Mouse (Mus musculus) heart, embryonic 16.5 days (tissue): ENCODE measurements at regions not wholly inside any gene's neighbourhood (a gene's known extent, or its start where the extent isn't known, plus 50 kb on each side); places are given as distances from the start of the nearest gene placed in this dataset.

ENCODE experiments used
- ATAC-seq: fragments of 200-750 bp; cut with Nextera tagmentation; replicated peaks from 2 replicates; pipeline ENCODE4 v1.8.0; 2017; ENCODE audit warnings: moderate number of reproducible peaks; ENCODE audit not compliant: insufficient read depth, low FRiP score; ENCODE audit errors: extremely low read depth
- H3K27ac ChIP-seq: fragments of 300-500 bp; sonication (generic); 2 replicates; pipeline ENCODE4 v1.5.1; 2014; ENCODE audit warnings: mild to moderate bottlenecking, low read length, control low read depth, moderate library complexity
- H3K27me3 ChIP-seq: fragments of 300-500 bp; sonication (generic); 2 replicates; pipeline ENCODE4 v1.6.1; 2014; ENCODE audit warnings: low read length, mixed read lengths; ENCODE audit not compliant: control insufficient read depth, insufficient read depth
- H3K36me3 ChIP-seq: fragments of 300-500 bp; sonication (generic); 2 replicates; pipeline ENCODE4 v1.6.1; 2014; ENCODE audit not compliant: control insufficient read depth, insufficient read depth
- H3K4me1 ChIP-seq: fragments of 300-500 bp; sonication (generic); 2 replicates; pipeline ENCODE4 v1.6.1; 2014; ENCODE audit warnings: low read length, mixed read lengths; ENCODE audit not compliant: control insufficient read depth, insufficient read depth
- H3K4me2 ChIP-seq: fragments of 300-500 bp; sonication (generic); 2 replicates; pipeline ENCODE4 v1.6.1; 2014; ENCODE audit warnings: low read depth, mild to moderate bottlenecking, control low read depth, low read length
- H3K4me3 ChIP-seq: fragments of 300-500 bp; sonication (generic); 2 replicates; pipeline ENCODE4 v1.5.1; 2014; ENCODE audit warnings: mild to moderate bottlenecking, control low read depth, low read length
- H3K9ac ChIP-seq: fragments of 300-500 bp; sonication (generic); 2 replicates; pipeline ENCODE4 v1.6.1; 2014; ENCODE audit warnings: low read length, control low read depth
- H3K9me3 ChIP-seq: fragments of 300-500 bp; sonication (generic); replicated peaks from 2 replicates; pipeline ENCODE4 v1.6.1; 2016; ENCODE audit warnings: low read length; ENCODE audit not compliant: control insufficient read depth
- WGBS: fragments of 180-500 bp; shearing (Covaris S2); extraction: QIAGEN DNeasy Blood & Tissue Kit; methylation state at CpG from one replicate; pipeline ENCODE4 v1.1.7; 2014; 5-methylcytosine and 5-hydroxymethylcytosine counted together

DNA sequence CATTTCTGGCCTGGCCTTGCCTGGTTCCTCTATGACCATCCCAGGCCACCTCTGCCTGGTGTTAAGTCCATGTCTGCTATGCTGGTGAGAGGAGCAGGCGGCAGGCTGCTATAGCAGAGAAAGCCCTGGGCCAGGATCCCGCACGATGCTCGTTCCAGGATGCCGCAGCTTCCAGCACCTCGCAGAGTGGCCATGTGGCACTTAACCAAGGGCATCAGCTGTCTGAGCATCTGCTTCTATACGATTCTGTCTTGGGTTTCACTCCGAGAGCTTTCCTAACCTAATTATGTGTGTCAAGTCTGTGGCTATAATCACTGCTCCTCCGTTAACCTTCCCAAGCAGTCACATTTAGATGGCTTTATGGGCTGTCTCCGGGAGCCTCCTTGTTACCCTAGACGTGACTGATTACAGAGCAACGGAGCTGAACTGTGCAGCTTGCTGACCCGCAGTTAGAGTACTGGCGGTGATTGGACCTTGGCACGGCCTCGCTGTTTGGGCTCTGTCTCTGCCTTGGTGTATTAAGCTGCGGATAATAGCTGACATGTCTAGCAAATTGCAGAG is 64.4 kb downstream of the Ackr3 start:
- Histone ChIP-seq H3K27me3 (peaks cover 5% of the 10 kb centered on the region), H3K4me1 (no peaks in the 10 kb centered on the region), H3K9me3 (no peaks in the 10 kb centered on the region), H3K27ac (no peak overlapping the region), H3K4me3 (no peak overlapping the region), H3K9ac (no peak overlapping the region), H3K36me3 (no peaks in the 10 kb centered on the region), H3K4me2 (no peak overlapping the region)
- 62% methylated on average over 17 of the region's 17 CpGs for WGBS
- no peak for ATAC-seq

GRCm38 (mm10) chr1:90268951-90269350 is 65.2 kb downstream of the Ackr3 start:
- WGBS, result 74% methylated on average over 7 of the region's 7 CpGs
- no peaks in the 10 kb centered on the region for H3K36me3 ChIP-seq
- no peak overlapping the region for H3K9ac ChIP-seq
- H3K27ac ChIP-seq, result no peak overlapping the region
- no peak for ATAC-seq
- no peak overlapping the region for H3K4me3 ChIP-seq
- H3K4me2 ChIP-seq, result no peak overlapping the region
- H3K27me3 ChIP-seq, result peaks cover 5% of the 10 kb centered on the region
- no peaks in the 10 kb centered on the region for H3K4me1 ChIP-seq
- no peaks in the 10 kb centered on the region for H3K9me3 ChIP-seq

- Histone ChIP-seq H3K4me1 (no peaks in the 10 kb centered on the region), H3K4me3 (no peak overlapping the region), H3K27ac (no peak overlapping the region), H3K27me3 (peaks cover 5% of the 10 kb centered on the region), H3K4me2 (no peak overlapping the region), H3K36me3 (no peaks in the 10 kb centered on the region), H3K9me3 (no peaks in the 10 kb centered on the region), H3K9ac (no peak overlapping the region)
- ATAC-seq, result no peak
- 64% methylated on average over 1 of the region's 1 CpGs for WGBS
Measured at GRCm38 (mm10) chr1:90269836-90270235, 66.1 kb downstream of the Ackr3 start.

- no peak overlapping the region for H3K4me3 ChIP-seq
- no peaks in the 10 kb centered on the region for H3K4me1 ChIP-seq
- peaks cover 5% of the 10 kb centered on the region for H3K27me3 ChIP-seq
- no peaks in the 10 kb centered on the region for H3K9me3 ChIP-seq
- no peak for ATAC-seq
- 82% methylated on average over 3 of the region's 3 CpGs for WGBS
- H3K36me3 ChIP-seq, result no peaks in the 10 kb centered on the region
- no peak overlapping the region for H3K27ac ChIP-seq
- no peak overlapping the region for H3K9ac ChIP-seq
- no peak overlapping the region for H3K4me2 ChIP-seq
Measured at GRCm38 (mm10) chr1:90271326-90271725, 67.5 kb downstream of the Ackr3 start.

GRCm38 (mm10) chr1:90272411-90272810 is 68.6 kb downstream of the Ackr3 start:
- WGBS, result 97% methylated on average over 5 of the region's 5 CpGs
- no peak overlapping the region for H3K27ac ChIP-seq
- H3K36me3 ChIP-seq, result no peaks in the 10 kb centered on the region
- H3K4me1 ChIP-seq, result no peaks in the 10 kb centered on the region
- no peak for ATAC-seq
- H3K9ac ChIP-seq, result no peak overlapping the region
- no peaks in the 10 kb centered on the region for H3K9me3 ChIP-seq
- H3K4me3 ChIP-seq, result no peak overlapping the region
- peaks cover 2% of the 10 kb centered on the region for H3K27me3 ChIP-seq
- H3K4me2 ChIP-seq, result no peak overlapping the region

DNA sequence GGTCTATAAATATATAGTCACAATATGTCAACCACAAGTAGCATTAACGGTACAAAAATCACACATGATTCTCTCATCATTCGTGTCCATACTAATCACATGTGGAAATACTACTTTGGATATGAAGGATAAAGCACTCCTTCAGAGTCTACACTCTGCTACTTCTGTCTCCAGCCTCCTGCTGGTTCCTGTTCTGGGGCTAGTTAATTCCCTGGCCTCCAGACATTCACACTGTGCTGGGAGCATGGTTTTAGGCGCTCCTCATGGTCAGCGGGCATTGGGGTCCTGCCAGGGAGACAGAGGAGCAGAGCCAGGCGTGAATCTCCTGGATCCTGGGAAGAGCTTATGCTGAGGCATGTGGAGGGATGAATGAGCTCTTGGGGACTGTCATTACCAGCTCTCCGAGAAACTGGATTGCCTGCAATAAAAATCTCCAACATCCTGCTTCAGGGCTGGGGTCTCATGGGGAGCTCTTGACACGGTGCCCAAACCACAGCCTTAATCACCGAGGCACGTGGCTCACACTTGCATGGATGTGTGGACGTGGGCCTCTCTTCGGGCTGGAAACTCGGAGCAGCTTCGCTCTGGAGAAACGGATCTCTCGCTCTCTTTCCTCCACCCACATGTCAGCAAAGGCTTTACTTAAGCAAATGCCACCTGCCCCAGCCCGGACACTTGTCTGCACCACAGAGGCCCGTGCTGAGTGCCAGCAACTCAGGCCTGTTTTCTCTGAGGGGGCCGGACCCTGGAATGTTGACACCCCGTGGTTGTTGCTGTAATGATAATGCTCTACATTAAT is 69.2 kb downstream of the Ackr3 start:
- no peak for ATAC-seq
- no peak overlapping the region for H3K4me3 ChIP-seq
- 54% methylated on average over 19 of the region's 19 CpGs for WGBS
- no peaks in the 10 kb centered on the region for H3K9me3 ChIP-seq
- H3K27me3 ChIP-seq, result peaks cover 2% of the 10 kb centered on the region
- H3K4me1 ChIP-seq, result no peaks in the 10 kb centered on the region
- H3K36me3 ChIP-seq, result no peaks in the 10 kb centered on the region
- no peak overlapping the region for H3K9ac ChIP-seq
- no peak overlapping the region for H3K27ac ChIP-seq
- H3K4me2 ChIP-seq, result no peak overlapping the region

- no peak overlapping the region for H3K4me2 ChIP-seq
- H3K27ac ChIP-seq, result no peak overlapping the region
- H3K9ac ChIP-seq, result no peak overlapping the region
Measured at GRCm38 (mm10) chr1:90273629-90273928, 69.8 kb downstream of the Ackr3 start.

DNA sequence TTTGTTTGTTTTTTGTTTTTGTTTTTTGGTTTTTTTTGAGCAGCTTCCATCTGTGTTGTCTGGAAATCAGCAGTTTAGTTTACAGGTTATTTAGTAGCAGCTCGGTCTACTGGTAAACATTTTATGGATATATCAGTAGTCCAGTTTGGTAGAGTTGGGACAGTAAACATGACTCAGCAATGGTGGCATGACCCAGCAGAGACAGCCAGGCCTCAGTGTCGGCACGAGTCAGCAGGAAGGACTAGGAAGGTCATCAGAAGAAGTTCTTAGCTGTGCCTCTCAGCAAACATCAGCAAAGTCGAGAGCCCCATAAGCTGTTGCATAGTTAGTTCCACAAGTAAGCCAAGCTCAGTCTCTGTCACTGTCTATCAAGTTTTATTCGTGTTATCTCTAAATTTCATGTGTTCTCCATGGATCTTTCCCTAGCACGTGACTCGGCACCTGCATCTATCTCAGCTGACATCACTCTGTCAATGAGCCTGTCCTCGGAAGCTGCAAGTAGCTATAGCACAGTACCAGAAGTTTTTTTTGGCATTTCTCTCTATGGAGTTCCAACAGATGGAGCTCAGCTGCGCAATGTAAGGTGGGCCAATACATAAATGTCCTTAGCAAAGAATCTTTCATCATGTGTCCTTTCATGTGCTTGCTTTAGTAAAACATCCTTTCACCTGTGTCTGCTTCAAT is 71.3 kb downstream of the Ackr3 start:
- H3K4me2 ChIP-seq, result no peak overlapping the region
- peaks cover 4% of the 10 kb centered on the region for H3K27me3 ChIP-seq
- H3K36me3 ChIP-seq, result no peaks in the 10 kb centered on the region
- H3K27ac ChIP-seq, result no peak overlapping the region
- ATAC-seq, result no peak
- H3K9me3 ChIP-seq, result no peaks in the 10 kb centered on the region
- WGBS, result 82% methylated on average over 9 of the region's 9 CpGs
- H3K4me1 ChIP-seq, result peaks cover 4% of the 10 kb centered on the region
- H3K4me3 ChIP-seq, result no peak overlapping the region
- no peak overlapping the region for H3K9ac ChIP-seq

More at GRCm38 (mm10) chr1:90273629-90273928, 69.8 kb downstream of the Ackr3 start:
- no peak for ATAC-seq
- no peaks in the 10 kb centered on the region for H3K4me1 ChIP-seq
- H3K9me3 ChIP-seq, result no peaks in the 10 kb centered on the region
- no peaks in the 10 kb centered on the region for H3K36me3 ChIP-seq
- peaks cover 2% of the 10 kb centered on the region for H3K27me3 ChIP-seq
- H3K4me3 ChIP-seq, result no peak overlapping the region

GRCm38 (mm10) chr1:90275786-90276520 is 72.2 kb downstream of the Ackr3 start:
- WGBS, result 79% methylated on average over 16 of the region's 16 CpGs
- no peak overlapping the region for H3K27ac ChIP-seq
- no peak overlapping the region for H3K9ac ChIP-seq

More at GRCm38 (mm10) chr1:90275786-90276520, 72.2 kb downstream of the Ackr3 start:
- H3K4me1 ChIP-seq, result peaks cover 4% of the 10 kb centered on the region
- H3K9me3 ChIP-seq, result no peaks in the 10 kb centered on the region
- H3K4me2 ChIP-seq, result no peak overlapping the region
- no peaks in the 10 kb centered on the region for H3K36me3 ChIP-seq
- peaks cover 4% of the 10 kb centered on the region; the same call in 1 of the 2 replicates for H3K27me3 ChIP-seq
- no peak overlapping the region for H3K4me3 ChIP-seq
- ATAC-seq, result no peak
